Mouse (Mus musculus): Measurements from ENCODE around the gene Cep70. TPM values are rescaled to one million over a fixed set of nuclear protein-coding genes. Genes with fewer than 3 reads are reported as not detected.

The Cep70 gene
- 20.1 and 22.7 TPM in 2 replicates for polyA plus RNA-seq (2012; rRNA removed)

- Histone ChIP-seq H3K4me1 (ENCODE audit: control insufficient read depth, insufficient read depth, low read length) (no peaks in the 10 kb centered on the region; the same call in 1 of the 2 replicates), H3K4me3 (ENCODE audit: insufficient read depth, low read length) (peak within 1 kb of the TSS; percentile 97), H3K27ac (ENCODE audit: insufficient read depth, low read length) (peak within 1 kb of the TSS; percentile 57)
- TF ChIP-seq POLR2A (IDR thresholded peaks at IDR 0.05; ENCODE audit: extremely low read depth, insufficient read depth, low read length) (peak; percentile 71), CTCF (IDR thresholded peaks at IDR 0.05; ENCODE audit: extremely low read depth, insufficient read depth, low read length) (no peak)
Measured at GRCm38 (mm10) chr9:99243190-99243894, at the start of gene Cep70. Gene Cep70 (plus strand): TSS chr9:99243367.

- H3K4me1 ChIP-seq (ENCODE audit: control insufficient read depth, insufficient read depth, low read length), result no peaks in the 10 kb centered on the region
- no peak for TF ChIP-seq POLR2A (IDR thresholded peaks at IDR 0.05; ENCODE audit: extremely low read depth, insufficient read depth, low read length)
- TF ChIP-seq CTCF (IDR thresholded peaks at IDR 0.05; ENCODE audit: extremely low read depth, insufficient read depth, low read length), result no peak
- H3K27ac ChIP-seq (ENCODE audit: insufficient read depth, low read length), result no peak overlapping the region
- H3K4me3 ChIP-seq (ENCODE audit: insufficient read depth, low read length), result no peak overlapping the region
Measured at GRCm38 (mm10) chr9:99212643-99213042, 30.5 kb upstream of the Cep70 start.

- Histone ChIP-seq H3K4me1 (ENCODE audit: control insufficient read depth, insufficient read depth, low read length) (no peaks in the 10 kb centered on the region), H3K4me3 (ENCODE audit: insufficient read depth, low read length) (no peak overlapping the region), H3K27ac (ENCODE audit: insufficient read depth, low read length) (no peak overlapping the region)
- no peak for TF ChIP-seq POLR2A (IDR thresholded peaks at IDR 0.05; ENCODE audit: extremely low read depth, insufficient read depth, low read length)
- no peak for TF ChIP-seq CTCF (IDR thresholded peaks at IDR 0.05; ENCODE audit: extremely low read depth, insufficient read depth, low read length)
Measured at GRCm38 (mm10) chr9:99216182-99216581, 27.0 kb upstream of the Cep70 start.

GRCm38 (mm10) chr9:99217999-99218719 is 25.0 kb upstream of the Cep70 start:
- no peak overlapping the region for H3K27ac ChIP-seq (ENCODE audit: insufficient read depth, low read length)
- no peak for TF ChIP-seq CTCF (IDR thresholded peaks at IDR 0.05; ENCODE audit: extremely low read depth, insufficient read depth, low read length)
- H3K4me3 ChIP-seq (ENCODE audit: insufficient read depth, low read length), result no peak overlapping the region
- no peaks in the 10 kb centered on the region for H3K4me1 ChIP-seq (ENCODE audit: control insufficient read depth, insufficient read depth, low read length)

GRCm38 (mm10) chr9:99221636-99222035 is 21.5 kb upstream of the Cep70 start:
- Histone ChIP-seq H3K4me1 (ENCODE audit: control insufficient read depth, insufficient read depth, low read length) (no peaks in the 10 kb centered on the region; the same call in 1 of the 2 replicates), H3K4me3 (ENCODE audit: insufficient read depth, low read length) (no peak overlapping the region), H3K27ac (ENCODE audit: insufficient read depth, low read length) (no peak overlapping the region)
- TF ChIP-seq POLR2A (IDR thresholded peaks at IDR 0.05; ENCODE audit: extremely low read depth, insufficient read depth, low read length) (no peak), CTCF (IDR thresholded peaks at IDR 0.05; ENCODE audit: extremely low read depth, insufficient read depth, low read length) (no peak)

GRCm38 (mm10) chr9:99224583-99224982 is 18.6 kb upstream of the Cep70 start:
- Histone ChIP-seq H3K4me3 (ENCODE audit: insufficient read depth, low read length) (no peak overlapping the region), H3K4me1 (ENCODE audit: control insufficient read depth, insufficient read depth, low read length) (no peaks in the 10 kb centered on the region; the same call in 1 of the 2 replicates), H3K27ac (ENCODE audit: insufficient read depth, low read length) (no peak overlapping the region)
- TF ChIP-seq POLR2A (IDR thresholded peaks at IDR 0.05; ENCODE audit: extremely low read depth, insufficient read depth, low read length), result no peak
- TF ChIP-seq CTCF (IDR thresholded peaks at IDR 0.05; ENCODE audit: extremely low read depth, insufficient read depth, low read length), result no peak

GRCm38 (mm10) chr9:99229450-99229849 is 13.7 kb upstream of the Cep70 start:
- TF ChIP-seq CTCF (IDR thresholded peaks at IDR 0.05; ENCODE audit: extremely low read depth, insufficient read depth, low read length) (no peak), POLR2A (IDR thresholded peaks at IDR 0.05; ENCODE audit: extremely low read depth, insufficient read depth, low read length) (no peak)
- Histone ChIP-seq H3K4me3 (ENCODE audit: insufficient read depth, low read length) (no peak overlapping the region), H3K4me1 (ENCODE audit: control insufficient read depth, insufficient read depth, low read length) (no peaks in the 10 kb centered on the region; the same call in 1 of the 2 replicates), H3K27ac (ENCODE audit: insufficient read depth, low read length) (no peak overlapping the region)

GRCm38 (mm10) chr9:99237139-99237538 is 6.0 kb upstream of the Cep70 start, which contains the start of gene Faiml:
Gene Faiml (minus strand): TSS chr9:99237239.
- Histone ChIP-seq H3K4me1 (ENCODE audit: control insufficient read depth, insufficient read depth, low read length) (no peaks in the 10 kb centered on the region), H3K4me3 (ENCODE audit: insufficient read depth, low read length) (no peak within 1 kb of the TSS), H3K27ac (ENCODE audit: insufficient read depth, low read length) (no peak within 1 kb of the TSS)
- TF ChIP-seq CTCF (IDR thresholded peaks at IDR 0.05; ENCODE audit: extremely low read depth, insufficient read depth, low read length) (no peak), POLR2A (IDR thresholded peaks at IDR 0.05; ENCODE audit: extremely low read depth, insufficient read depth, low read length) (no peak)

- Histone ChIP-seq H3K27ac (ENCODE audit: insufficient read depth, low read length) (no peak overlapping the region), H3K4me1 (ENCODE audit: control insufficient read depth, insufficient read depth, low read length) (no peaks in the 10 kb centered on the region; the same call in 1 of the 2 replicates), H3K4me3 (ENCODE audit: insufficient read depth, low read length) (no peak overlapping the region)
- TF ChIP-seq POLR2A (IDR thresholded peaks at IDR 0.05; ENCODE audit: extremely low read depth, insufficient read depth, low read length), result no peak
- TF ChIP-seq CTCF (IDR thresholded peaks at IDR 0.05; ENCODE audit: extremely low read depth, insufficient read depth, low read length), result no peak
Measured at GRCm38 (mm10) chr9:99238276-99238675, 4.9 kb upstream of the Cep70 start.

- Histone ChIP-seq H3K4me1 (ENCODE audit: control insufficient read depth, insufficient read depth, low read length) (no peaks in the 10 kb centered on the region; the same call in 1 of the 2 replicates), H3K27ac (ENCODE audit: insufficient read depth, low read length) (no peak overlapping the region), H3K4me3 (ENCODE audit: insufficient read depth, low read length) (no peak overlapping the region)
- no peak for TF ChIP-seq CTCF (IDR thresholded peaks at IDR 0.05; ENCODE audit: extremely low read depth, insufficient read depth, low read length)
- TF ChIP-seq POLR2A (IDR thresholded peaks at IDR 0.05; ENCODE audit: extremely low read depth, insufficient read depth, low read length), result no peak
Measured at GRCm38 (mm10) chr9:99239256-99239655, 3.9 kb upstream of the Cep70 start.
